Mouse (Mus musculus): ENCODE results near the gene Shtn1.

- TF ChIP-seq CTCF (IDR thresholded peaks at IDR 0.05; ENCODE audit: borderline replicate concordance, control insufficient read depth, extremely low read depth, insufficient read depth, low read length, poor library complexity) (no peak), POLR2A (IDR thresholded peaks at IDR 0.05; ENCODE audit: control insufficient read depth, extremely low read depth, insufficient read depth, low read length, poor library complexity) (no peak)
Measured at GRCm38 (mm10) chr19:59114152-59114551, 38.3 kb upstream of the Shtn1 start.

Data from thymus, adult 2 months (tissue).